ENCODE assay signal across 18 mouse cellular contexts in the genomic region with DNA sequence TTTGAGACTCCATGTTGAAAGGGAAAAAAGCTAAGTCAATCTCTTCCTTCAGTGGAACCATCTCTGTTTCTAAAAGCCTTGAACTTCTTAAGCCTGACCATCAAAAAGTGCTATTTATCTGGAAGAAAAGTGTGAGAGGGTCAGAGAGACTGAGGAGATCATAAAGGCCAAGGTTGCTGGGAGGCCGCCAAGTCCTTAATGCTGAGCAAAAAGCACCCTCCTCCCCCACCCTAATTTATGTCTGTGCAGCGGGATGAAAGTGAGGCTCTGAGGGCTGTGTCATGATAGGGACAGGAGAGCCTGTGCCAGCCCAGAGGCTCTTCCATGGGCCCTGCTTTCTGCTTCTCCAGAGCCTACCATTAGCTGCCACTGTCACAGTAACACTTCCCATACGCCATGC.
DNase-seq lines count a peak whose midpoint lies in the region.
"Had no signal": no experiment of that assay in that cellular context is flagged by ENCODE, and none has a peak within 500 bp of the region (broad histone marks: within the 10 kb centered on the region; RNA-seq: fewer than 3 reads in every experiment).

No protein-coding gene starts in this region.

- peak; percentile 25 to 27 for DNase-seq in kidney, postnatal 4 days
- no peak for DNase-seq in kidney, adult 18-20 months
- peak; percentile 56 for DNase-seq in testis, postnatal 10 days (ENCODE audit: low spot score)
- no peak for DNase-seq in testis, postnatal 14 days (ENCODE audit: low spot score)
- DNase-seq in adrenal gland, postnatal 14 days = peak; percentile 87
- no peak for DNase-seq in gastrocnemius, adult 8-10 months (ENCODE audit: low spot score in 2 of 2)
- DNase-seq in thymus, postnatal 25 days = no peak
- DNase-seq: cerebellum, adult 11-12 months; cerebellum, adult 9-11 months; embryo, embryonic 11 days; gastrocnemius, adult 2 months; heart, postnatal 10 days; kidney, adult 11 months; liver, postnatal 0 days; lung, postnatal 14 days; right cerebral cortex, postnatal 14 days; thymus, adult 18-20 months; thymus, postnatal 36 days had no signal

Comparison
In these comparisons a context has a peak if more than half of its experiments do, and no peak if none do; other contexts are left out.
1. DNase-seq: peak in kidney, postnatal 4 days (2 of 2), testis, postnatal 10 days (single experiment) and adrenal gland, postnatal 14 days (single experiment); none in kidney, adult 18-20 months (single experiment), testis, postnatal 14 days (single experiment), gastrocnemius, adult 8-10 months (0 of 2) and thymus, postnatal 25 days (single experiment).